Mouse (Mus musculus) midbrain, embryonic 16.5 days (tissue): ENCODE data around the gene Ttc1. TPM values are rescaled to one million over a fixed set of nuclear protein-coding genes. Genes with fewer than 3 reads are reported as not detected.
A peak's percentile ranks its signal among the peaks of the same experiment; 100 is the strongest.

Experiments
- ATAC-seq: fragments of 200-750 bp; cut with Nextera tagmentation; 2 replicates; pipeline ENCODE4 v1.8.0; 2017; ENCODE audit warnings: moderate TSS enrichment
- H3K27ac ChIP-seq: fragments of 300-500 bp; sonication (generic); 2 replicates; pipeline ENCODE4 v1.5.1; 2014; ENCODE audit warnings: mild to moderate bottlenecking, low read length, mixed read lengths
- H3K27me3 ChIP-seq: fragments of 300-500 bp; sonication (generic); 2 replicates; pipeline ENCODE4 v1.6.1; 2014; ENCODE audit warnings: low read depth, low read length, mixed read lengths; ENCODE audit not compliant: control insufficient read depth, insufficient read depth
- H3K36me3 ChIP-seq: fragments of 300-500 bp; sonication (generic); 2 replicates; pipeline ENCODE4 v1.6.1; 2014; ENCODE audit warnings: mild to moderate bottlenecking, low read length, moderate library complexity, mixed read lengths; ENCODE audit not compliant: control insufficient read depth, insufficient read depth
- H3K4me1 ChIP-seq: fragments of 300-500 bp; sonication (generic); 2 replicates; pipeline ENCODE4 v1.6.1; 2014; ENCODE audit warnings: mild to moderate bottlenecking, low read length, mixed read lengths; ENCODE audit not compliant: control insufficient read depth, insufficient read depth
- H3K4me2 ChIP-seq: fragments of 300-500 bp; sonication (generic); 2 replicates; pipeline ENCODE4 v1.6.1; 2014; ENCODE audit warnings: mild to moderate bottlenecking, low read length, mixed read lengths
- H3K4me3 ChIP-seq: fragments of 300-500 bp; sonication (generic); 2 replicates; pipeline ENCODE4 v1.5.1; 2014; ENCODE audit warnings: low read depth, mild to moderate bottlenecking, low read length, moderate library complexity, mixed read lengths
- H3K9ac ChIP-seq: fragments of 300-500 bp; sonication (generic); 2 replicates; pipeline ENCODE4 v1.6.1; 2014; ENCODE audit warnings: low read depth, low read length, mixed read lengths
- H3K9me3 ChIP-seq: fragments of 300-500 bp; sonication (generic); replicated peaks from 2 replicates; pipeline ENCODE4 v1.6.1; 2014; ENCODE audit warnings: mild to moderate bottlenecking, low read length, mixed read lengths; ENCODE audit not compliant: control insufficient read depth, poor library complexity, severe bottlenecking
- WGBS: fragments of 180-500 bp; shearing (Covaris S2); extraction: QIAGEN DNeasy Blood & Tissue Kit; methylation state at CpG from one replicate; pipeline ENCODE4 v1.1.7; 2014; 5-methylcytosine and 5-hydroxymethylcytosine counted together
- polyA plus RNA-seq: library from polyadenylated mRNA; unstranded; fragments of >200 nt; fragmentation: Nextera tagmentation; extraction: Ambion mirVana; gene quantifications from 2 replicates; pipeline ENCODE4 v1.2.1, GENCODE M21; 2015

Ttc1 gene
- polyA plus RNA-seq, result 72.0 and 79.3 TPM in 2 replicates

DNA sequence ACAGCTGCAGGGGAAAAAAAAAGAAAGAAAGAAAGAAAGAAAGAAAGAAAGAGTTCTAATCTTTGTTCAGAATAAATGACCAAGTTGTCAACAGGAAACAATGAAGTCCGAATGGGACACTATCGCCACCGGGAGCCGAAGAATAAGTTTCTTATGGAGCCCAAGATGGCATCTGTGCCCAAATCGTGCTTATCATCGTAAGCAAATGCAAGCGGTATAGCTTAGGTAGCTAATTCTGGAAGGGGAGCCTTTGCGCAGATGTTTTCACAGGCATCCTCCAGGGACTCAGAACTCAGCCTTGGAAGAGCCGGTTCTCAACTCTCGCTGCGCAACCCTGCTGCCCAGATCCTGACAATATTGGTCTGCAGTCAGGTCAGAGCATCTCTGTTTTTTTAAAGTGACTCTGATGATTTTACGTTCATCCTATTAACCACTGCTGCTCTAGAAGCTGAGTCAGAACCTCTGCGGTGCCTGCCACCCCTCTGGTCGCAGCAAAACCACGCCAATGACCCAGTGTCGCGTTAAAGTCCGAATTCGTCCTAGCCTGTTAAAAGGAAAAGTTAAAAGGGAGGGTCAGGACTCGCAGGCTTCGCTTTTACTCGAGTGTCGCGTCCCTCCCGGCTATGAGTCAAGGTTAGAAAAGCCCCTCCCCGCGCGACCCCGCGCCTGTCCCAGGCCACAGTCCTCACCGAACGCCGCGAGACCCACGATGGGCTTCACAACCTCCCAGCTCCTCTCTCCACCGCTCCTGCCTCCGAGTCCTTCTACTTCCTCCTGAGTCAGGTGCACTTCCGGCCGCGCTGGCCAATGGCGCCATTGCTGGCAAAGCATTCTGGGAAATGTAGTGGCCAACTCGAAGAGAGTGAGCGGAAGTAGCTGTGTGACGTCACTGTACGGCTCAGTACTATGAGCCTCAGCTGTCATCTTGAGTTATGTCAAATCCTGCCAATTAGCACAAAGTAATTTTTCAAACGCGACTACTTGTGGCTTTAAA is at the start of gene Ttc1:
TSS of gene Ttc1 (minus strand) at position 776 of the 994 bp plus-strand sequence.
- no peaks in the 10 kb centered on the region for H3K27me3 ChIP-seq
- H3K9ac ChIP-seq, result peak within 1 kb of the TSS; percentile 71
- ATAC-seq, result peak; percentile 99
- H3K36me3 ChIP-seq, result peaks cover 12% of the 10 kb centered on the region
- H3K4me3 ChIP-seq, result peak within 1 kb of the TSS; percentile 58
- H3K4me1 ChIP-seq, result peaks cover 13% of the 10 kb centered on the region
- no peaks in the 10 kb centered on the region for H3K9me3 ChIP-seq
- H3K4me2 ChIP-seq, result peak within 1 kb of the TSS; percentile 97
- 4% methylated on average over 47 of the region's 47 CpGs for WGBS
- H3K27ac ChIP-seq, result peak within 1 kb of the TSS; percentile 40

DNA sequence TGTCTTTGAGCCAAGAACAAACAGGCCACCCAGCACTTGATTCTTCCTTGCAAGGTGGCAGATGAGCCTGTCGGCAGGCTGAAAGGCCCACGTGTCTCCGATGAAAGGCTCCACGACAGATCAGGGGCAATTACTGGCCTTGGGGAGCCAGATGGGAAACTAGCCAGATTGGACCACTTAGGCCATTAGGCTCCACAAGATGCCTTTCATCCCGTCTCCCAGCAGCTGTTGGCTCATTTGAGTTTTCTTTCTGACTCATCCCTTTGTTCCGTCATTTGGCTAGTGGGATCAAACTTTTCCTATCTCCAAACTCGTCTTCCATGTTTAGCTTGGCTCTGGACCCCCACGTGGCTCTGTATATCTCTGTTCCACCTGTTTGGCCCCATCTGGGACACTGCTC is 48.2 kb upstream of the Ttc1 start:
- ATAC-seq, result no peak
- Histone ChIP-seq H3K36me3 (no peaks in the 10 kb centered on the region), H3K9ac (no peak overlapping the region), H3K9me3 (no peaks in the 10 kb centered on the region), H3K4me3 (no peak overlapping the region), H3K27ac (no peak overlapping the region), H3K4me1 (no peaks in the 10 kb centered on the region), H3K27me3 (no peaks in the 10 kb centered on the region), H3K4me2 (no peak overlapping the region)
- 64% methylated on average over 8 of the region's 8 CpGs for WGBS

DNA sequence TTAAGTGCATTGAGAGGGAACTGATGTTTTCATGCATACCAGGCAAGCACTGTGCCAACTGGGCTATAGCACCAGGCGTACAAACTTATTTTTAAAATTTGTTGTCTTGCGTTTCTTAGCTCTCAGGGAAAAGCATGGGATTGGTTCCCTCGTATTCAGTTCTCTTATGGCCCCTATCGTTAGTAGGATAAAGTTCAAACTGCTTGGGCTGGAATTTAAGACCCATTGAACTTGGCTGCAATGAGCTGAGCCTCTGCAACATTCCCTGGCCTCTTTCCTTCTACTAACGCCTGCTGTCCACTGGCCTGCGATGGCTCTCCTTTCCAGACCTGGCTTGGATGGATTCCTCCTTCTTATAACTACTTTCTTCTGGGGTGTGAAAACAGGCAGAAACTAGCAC is 42.6 kb upstream of the Ttc1 start:
- 89% methylated on average over 6 of the region's 6 CpGs for WGBS
- H3K4me1 ChIP-seq, result no peaks in the 10 kb centered on the region

DNA sequence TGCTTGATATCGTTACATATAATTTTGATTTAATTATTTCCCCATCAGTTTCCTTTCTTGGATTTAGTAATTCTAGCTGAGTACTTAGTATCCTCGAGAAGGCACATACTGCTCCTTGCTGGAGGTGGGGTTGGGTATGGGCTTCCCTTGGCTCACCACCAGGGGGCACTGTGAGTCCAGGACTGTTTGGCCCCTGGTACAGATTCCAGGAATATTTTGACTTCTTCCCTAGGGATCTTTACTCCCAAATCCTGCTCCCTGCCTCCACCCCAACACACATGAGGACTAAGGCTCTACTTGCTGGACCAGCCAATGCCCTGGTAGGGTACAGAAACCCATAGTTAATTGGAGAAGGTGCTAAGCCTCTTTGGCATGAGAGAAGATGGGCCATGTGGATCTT is 36.0 kb upstream of the Ttc1 start:
- H3K9me3 ChIP-seq, result no peaks in the 10 kb centered on the region
- H3K4me1 ChIP-seq, result no peaks in the 10 kb centered on the region
- no peaks in the 10 kb centered on the region for H3K36me3 ChIP-seq
- 15% methylated on average over 2 of the region's 2 CpGs for WGBS
- H3K27me3 ChIP-seq, result no peaks in the 10 kb centered on the region
- H3K4me3 ChIP-seq, result no peak overlapping the region
- no peak overlapping the region for H3K4me2 ChIP-seq
- peak; percentile 67; the same call in 1 of the 2 replicates for ATAC-seq
- H3K27ac ChIP-seq, result no peak overlapping the region
- H3K9ac ChIP-seq, result no peak overlapping the region

More for the DNA sequence above, 42.6 kb upstream of the Ttc1 start:
- no peaks in the 10 kb centered on the region for H3K9me3 ChIP-seq
- H3K27ac ChIP-seq, result no peak overlapping the region
- H3K4me3 ChIP-seq, result no peak overlapping the region
- ATAC-seq, result no peak
- H3K36me3 ChIP-seq, result no peaks in the 10 kb centered on the region
- H3K9ac ChIP-seq, result no peak overlapping the region
- no peak overlapping the region for H3K4me2 ChIP-seq
- H3K27me3 ChIP-seq, result no peaks in the 10 kb centered on the region

DNA sequence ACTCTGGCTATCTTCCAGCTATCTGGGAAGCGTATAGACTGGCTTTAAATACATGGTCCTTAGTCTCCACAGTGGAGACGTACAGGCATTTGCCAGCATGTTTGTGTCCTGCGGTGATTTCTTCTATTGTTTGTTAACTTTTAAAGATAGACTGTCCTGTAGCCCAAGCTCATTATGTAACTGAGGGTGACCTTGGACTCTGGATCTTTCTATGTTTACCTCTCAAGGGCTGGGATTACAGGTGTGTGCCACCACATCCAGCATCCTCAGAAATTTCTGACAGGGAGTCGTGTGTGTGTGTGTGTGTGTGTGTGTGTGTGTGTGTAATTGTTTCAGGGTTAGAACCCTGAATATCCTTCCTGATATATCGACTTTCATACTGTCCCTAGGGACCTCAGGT is 35.3 kb upstream of the Ttc1 start:
- H3K9ac ChIP-seq, result no peak overlapping the region
- no peaks in the 10 kb centered on the region for H3K36me3 ChIP-seq
- H3K4me3 ChIP-seq, result no peak overlapping the region
- H3K27me3 ChIP-seq, result no peaks in the 10 kb centered on the region
- ATAC-seq, result no peak
- 72% methylated on average over 5 of the region's 5 CpGs for WGBS
- H3K9me3 ChIP-seq, result no peaks in the 10 kb centered on the region
- no peaks in the 10 kb centered on the region for H3K4me1 ChIP-seq
- no peak overlapping the region for H3K27ac ChIP-seq
- H3K4me2 ChIP-seq, result no peak overlapping the region

DNA sequence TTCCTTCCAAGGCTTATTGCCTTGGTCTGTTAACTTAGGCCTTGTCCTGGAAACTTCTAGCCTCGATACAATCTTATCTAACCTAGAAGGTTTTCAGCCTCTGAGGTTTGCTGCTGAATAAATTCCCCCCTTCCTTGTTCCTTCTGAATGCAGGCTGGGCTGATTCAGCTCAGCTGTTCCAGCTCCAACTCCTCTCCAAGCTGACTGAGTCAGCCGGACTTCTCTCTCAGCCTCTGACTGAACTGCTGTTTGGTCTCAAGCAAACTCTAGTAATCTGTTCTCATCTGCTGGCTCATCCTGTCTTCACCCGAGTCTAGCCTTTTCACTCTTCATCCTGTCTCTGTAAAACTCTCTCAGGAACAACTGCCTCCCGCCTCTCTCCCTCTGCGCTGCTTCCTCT is 31.7 kb upstream of the Ttc1 start:
- Histone ChIP-seq H3K4me2 (no peak overlapping the region), H3K36me3 (no peaks in the 10 kb centered on the region), H3K27ac (no peak overlapping the region), H3K4me3 (no peak overlapping the region), H3K9ac (no peak overlapping the region), H3K4me1 (0 out of 2 replicates have a peak, but pooled peaks cover 3% of the 10 kb centered on the region), H3K27me3 (peaks cover 13% of the 10 kb centered on the region), H3K9me3 (no peaks in the 10 kb centered on the region)
- 78% methylated on average over 5 of the region's 5 CpGs for WGBS
- no peak for ATAC-seq

DNA sequence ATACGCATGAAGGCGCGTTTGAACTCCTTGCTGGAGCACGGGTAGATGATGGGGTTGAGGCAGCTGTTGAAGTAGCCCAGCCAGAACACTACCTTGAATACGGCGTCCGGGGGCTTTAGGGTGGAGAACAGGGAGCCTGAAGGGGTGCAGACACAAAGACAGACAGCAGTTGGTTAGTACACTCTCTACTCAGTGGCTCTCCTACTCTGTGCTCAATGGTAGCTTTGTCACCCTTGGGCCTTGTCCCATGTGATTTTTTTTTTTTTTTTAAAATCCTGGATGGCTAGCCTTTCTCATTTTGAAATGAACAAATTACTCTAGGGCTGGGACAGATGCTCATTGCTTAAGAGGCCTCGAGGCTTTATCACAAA is 28.5 kb upstream of the Ttc1 start:
- peaks cover 13% of the 10 kb centered on the region for H3K27me3 ChIP-seq
- H3K9ac ChIP-seq, result peak overlapping the region; percentile 42; the same call in 1 of the 2 replicates
- no peaks in the 10 kb centered on the region for H3K36me3 ChIP-seq
- H3K9me3 ChIP-seq, result no peaks in the 10 kb centered on the region
- H3K4me1 ChIP-seq, result 0 out of 2 replicates have a peak, but pooled peaks cover 3% of the 10 kb centered on the region
- peak overlapping the region; percentile 39 for H3K4me3 ChIP-seq
- no peak for ATAC-seq
- no peak overlapping the region for H3K27ac ChIP-seq
- peak overlapping the region; percentile 64 for H3K4me2 ChIP-seq
- 21% methylated on average over 8 of the region's 8 CpGs for WGBS

DNA sequence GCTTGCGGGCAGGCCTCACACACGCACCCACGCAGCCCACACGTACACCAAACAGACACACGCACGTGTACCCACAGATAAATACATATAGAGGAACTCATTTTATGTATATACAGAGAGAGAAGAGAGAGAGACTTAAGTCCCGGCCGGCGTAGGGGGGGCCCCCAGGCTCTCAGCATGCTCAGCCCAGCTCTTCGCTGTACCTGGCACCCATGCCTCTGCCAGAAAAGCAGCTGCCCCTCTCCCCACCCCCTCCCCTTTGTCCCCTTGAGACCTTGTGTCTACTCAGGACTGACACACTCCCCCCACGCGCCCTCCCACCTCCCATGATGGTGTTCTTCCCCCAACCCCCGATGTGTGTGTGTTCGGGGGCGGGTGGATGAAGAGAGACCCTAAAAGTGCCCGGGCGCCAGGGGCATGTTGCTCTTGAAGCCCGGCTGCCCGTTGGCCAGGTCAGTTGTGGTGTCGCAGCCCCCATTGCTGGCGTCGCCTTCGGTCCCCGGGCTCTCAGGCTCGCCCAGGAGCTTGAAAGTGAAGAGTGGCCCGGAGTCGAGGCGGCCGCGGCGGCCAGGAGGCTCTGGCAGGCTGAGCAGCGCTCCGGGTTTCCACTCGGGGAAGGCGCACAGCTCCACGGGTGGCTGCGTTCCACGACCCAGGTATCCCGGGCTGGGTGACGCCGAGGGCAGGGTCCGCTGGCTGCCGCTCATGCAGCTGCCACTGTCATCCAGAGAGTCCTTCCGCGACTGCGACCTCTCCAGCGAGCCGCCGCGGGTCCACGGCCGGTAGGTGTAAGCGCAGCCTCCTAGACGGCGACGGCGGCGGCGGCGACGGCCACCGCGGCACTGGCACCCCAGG is 27.9 kb upstream of the Ttc1 start:
- Histone ChIP-seq H3K4me3 (peak overlapping the region; percentile 39), H3K9ac (peak overlapping the region; percentile 42; the same call in 1 of the 2 replicates), H3K4me1 (0 out of 2 replicates have a peak, but pooled peaks cover 3% of the 10 kb centered on the region), H3K4me2 (peak overlapping the region; percentile 64), H3K27me3 (peaks cover 13% of the 10 kb centered on the region), H3K36me3 (no peaks in the 10 kb centered on the region), H3K27ac (no peak overlapping the region), H3K9me3 (no peaks in the 10 kb centered on the region)
- 13% methylated on average over 63 of the region's 63 CpGs for WGBS
- peak; percentile 64; the same call in 1 of the 2 replicates for ATAC-seq
